Mouse (Mus musculus): ENCODE data around the gene Osgin1. TPM values are rescaled to one million over a fixed set of nuclear protein-coding genes. Genes with fewer than 3 reads are reported as not detected.

The Osgin1 gene
- total RNA-seq, 2 experiments from 2014 or later, result 0.19 to 1.2 TPM

Other genes starting within 250 kb of the Osgin1 start
- gene Hsbp1, start 89.6 kb upstream of the Osgin1 start, total RNA-seq (2021), result 100 to 1,000 TPM; 540 to 542 TPM
- gene Mlycd, start 39.2 kb upstream of the Osgin1 start, total RNA-seq (2021), result 10 to 100 TPM; 24.1 to 27.0 TPM
- 100 to 1,000 TPM; 126 to 129 TPM for gene Necab2, start 12.6 kb downstream of the Osgin1 start, total RNA-seq (2021)
- gene Slc38a8, start 67.6 kb downstream of the Osgin1 start, total RNA-seq (2021), result under 1 TPM; 0.23 to 0.29 TPM
- gene Mbtps1, start 124.6 kb downstream of the Osgin1 start, total RNA-seq (2021), result 10 to 100 TPM; 63.6 to 69.8 TPM
- gene Hsdl1, start 141.1 kb downstream of the Osgin1 start, total RNA-seq (2021), result 10 to 100 TPM; 39.1 to 40.8 TPM
- gene Dnaaf1, start 141.1 kb downstream of the Osgin1 start, total RNA-seq (2021), result under 1 TPM; 0.32 to 0.48 TPM
- gene Taf1c, start 171.1 kb downstream of the Osgin1 start, total RNA-seq (2021), result 10 to 100 TPM; 10.0 to 11.8 TPM
- under 1 TPM in 1 of 2 experiments, not detected in 1; 0.16 TPM for gene Adad2, start 178.6 kb downstream of the Osgin1 start, total RNA-seq (2021)
- gene Kcng4, start 201.6 kb downstream of the Osgin1 start, total RNA-seq (2021), result 1 to 10 TPM; 2.9 to 3.3 TPM
- gene Wfdc1, start 232.2 kb downstream of the Osgin1 start, total RNA-seq (2021), result 1 to 10 TPM; 6.9 to 8.2 TPM

All from layer of hippocampus, postnatal 14 days (tissue).